Mouse (Mus musculus): ENCODE data around the gene Gm525. TPM values are rescaled to one million over a fixed set of nuclear protein-coding genes. Genes with fewer than 3 reads are reported as not detected.
A peak's percentile ranks its signal among the peaks of the same experiment; 100 is the strongest.

Gene Gm525
- polyA plus RNA-seq (2014; fragmentation: Nextera tagmentation; extraction: Ambion mirVana) = 1.2 and 1.7 TPM in 2 replicates

DNA sequence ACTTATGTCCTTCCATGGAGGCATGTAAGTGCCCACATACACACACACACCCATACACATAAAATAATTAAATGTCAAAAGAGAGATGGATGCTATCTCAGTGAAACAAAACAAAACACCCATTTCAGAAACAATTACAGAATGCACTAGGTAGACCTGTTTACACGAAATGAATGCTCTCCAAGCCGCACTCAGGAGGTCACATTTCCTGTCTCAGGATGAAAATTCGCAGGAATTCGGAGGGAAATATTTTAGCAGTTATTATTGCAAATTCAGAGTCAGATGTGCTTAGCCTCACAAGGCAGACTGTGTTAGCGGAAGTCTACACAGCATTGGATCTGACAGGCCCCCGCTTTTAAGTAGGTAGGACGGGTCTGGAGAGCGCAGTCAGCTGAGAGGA, at the start of gene Gm525:
TSS of gene Gm525 (plus strand) at position 301 of the 400 bp plus-strand sequence.
- no peaks in the 10 kb centered on the region for H3K27me3 ChIP-seq (replicated peaks; ENCODE audit: control insufficient read depth, insufficient read depth, low read length)
- H3K4me3 ChIP-seq (ENCODE audit: low read depth, low read length) = no peak within 1 kb of the TSS
- ATAC-seq (ENCODE audit: low read depth) = no peak
- H3K9me3 ChIP-seq (ENCODE audit: control insufficient read depth, low read length) = no peaks in the 10 kb centered on the region
- no peak within 1 kb of the TSS for H3K4me2 ChIP-seq (ENCODE audit: low read depth, low read length)
- no peak for DNase-seq (ENCODE audit: low spot score)
- H3K4me1 ChIP-seq (ENCODE audit: control insufficient read depth, insufficient read depth, low read length) = no peaks in the 10 kb centered on the region
- H3K9ac ChIP-seq (ENCODE audit: low read depth, low read length) = no peak within 1 kb of the TSS
- no peak within 1 kb of the TSS for H3K27ac ChIP-seq (replicated peaks; ENCODE audit: low read depth, low read length)
- no peaks in the 10 kb centered on the region for H3K36me3 ChIP-seq (ENCODE audit: control insufficient read depth, insufficient read depth, low read length)
- 66% methylated on average over 8 of the region's 8 CpGs for WGBS

DNA sequence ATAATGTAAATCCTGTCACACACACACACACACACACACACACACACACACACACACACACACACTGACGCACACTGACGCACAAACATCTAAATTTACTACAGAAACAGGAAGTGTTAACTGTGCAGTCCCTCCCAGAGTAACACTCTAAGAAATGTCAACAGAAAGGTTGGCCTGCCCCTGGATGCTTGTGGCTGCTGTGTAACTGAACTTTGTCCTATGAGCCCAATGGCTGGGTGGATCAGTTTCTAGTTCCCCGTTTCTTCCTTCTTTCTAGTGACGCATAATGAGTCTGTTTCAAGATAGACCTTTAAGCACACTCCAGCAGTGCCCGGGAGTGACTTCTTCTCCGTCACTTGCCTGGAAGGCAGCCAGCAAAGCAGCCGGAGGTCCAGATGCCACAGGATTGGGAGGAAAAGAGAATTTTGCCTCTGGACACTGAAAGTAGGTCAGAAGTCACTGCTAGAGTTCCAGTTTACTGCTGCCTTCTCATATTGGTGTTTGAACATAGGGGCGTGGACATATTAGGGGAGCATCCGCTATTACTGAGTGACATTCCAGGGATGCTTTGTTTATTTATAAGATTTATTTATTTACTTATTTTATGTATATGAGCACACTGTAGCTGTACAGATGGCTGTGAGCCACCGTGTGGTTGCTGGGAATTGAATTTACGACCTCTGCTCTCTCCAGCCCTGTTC, 49.3 kb upstream of the Gm525 start:
- no peaks in the 10 kb centered on the region for H3K36me3 ChIP-seq (ENCODE audit: control insufficient read depth, insufficient read depth, low read length)
- no peaks in the 10 kb centered on the region for H3K27me3 ChIP-seq (replicated peaks; ENCODE audit: control insufficient read depth, insufficient read depth, low read length)
- peak; percentile 68 for DNase-seq (ENCODE audit: low spot score)
- no peak overlapping the region for H3K4me2 ChIP-seq (ENCODE audit: low read depth, low read length)
- ATAC-seq (ENCODE audit: low read depth) = peak; percentile 22; the same call in 1 of the 2 replicates
- no peak overlapping the region for H3K9ac ChIP-seq (ENCODE audit: low read depth, low read length)
- peak overlapping the region; percentile 3; the same call in 1 of the 2 replicates for H3K27ac ChIP-seq (replicated peaks; ENCODE audit: low read depth, low read length)
- 46% methylated on average over 11 of the region's 11 CpGs for WGBS
- no peaks in the 10 kb centered on the region for H3K4me1 ChIP-seq (ENCODE audit: control insufficient read depth, insufficient read depth, low read length)
- H3K9me3 ChIP-seq (ENCODE audit: control insufficient read depth, low read length) = no peaks in the 10 kb centered on the region
- no peak overlapping the region for H3K4me3 ChIP-seq (ENCODE audit: low read depth, low read length)

DNA sequence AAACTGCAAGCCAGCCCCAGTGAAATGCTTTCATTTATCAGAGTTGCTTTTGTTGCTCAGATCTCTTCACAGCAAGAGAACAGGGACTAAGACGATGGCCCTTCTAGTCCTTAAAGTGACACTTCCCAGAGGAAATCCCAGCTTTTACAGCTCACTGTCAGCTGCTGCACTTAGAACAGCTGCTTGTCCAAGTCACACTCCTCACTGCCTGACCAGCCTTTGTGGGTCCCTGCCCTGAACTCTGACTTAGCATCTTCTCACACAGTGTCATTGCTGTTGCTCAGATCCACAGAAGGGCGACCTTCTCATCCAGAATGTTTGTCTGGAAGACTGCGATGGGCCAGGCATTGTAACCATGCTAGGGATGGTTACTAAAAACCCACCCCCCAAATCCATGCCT, 48.0 kb upstream of the Gm525 start:
- Histone ChIP-seq H3K9ac (ENCODE audit: low read depth, low read length) (no peak overlapping the region), H3K4me2 (ENCODE audit: low read depth, low read length) (no peak overlapping the region), H3K27ac (replicated peaks; ENCODE audit: low read depth, low read length) (no peak overlapping the region), H3K9me3 (ENCODE audit: control insufficient read depth, low read length) (no peaks in the 10 kb centered on the region), H3K27me3 (replicated peaks; ENCODE audit: control insufficient read depth, insufficient read depth, low read length) (no peaks in the 10 kb centered on the region), H3K4me3 (ENCODE audit: low read depth, low read length) (no peak overlapping the region), H3K4me1 (ENCODE audit: control insufficient read depth, insufficient read depth, low read length) (no peaks in the 10 kb centered on the region), H3K36me3 (ENCODE audit: control insufficient read depth, insufficient read depth, low read length) (no peaks in the 10 kb centered on the region)
- no peak for ATAC-seq (ENCODE audit: low read depth)
- 81% methylated on average over 3 of the region's 3 CpGs for WGBS
- no peak for DNase-seq (ENCODE audit: low spot score)

DNA sequence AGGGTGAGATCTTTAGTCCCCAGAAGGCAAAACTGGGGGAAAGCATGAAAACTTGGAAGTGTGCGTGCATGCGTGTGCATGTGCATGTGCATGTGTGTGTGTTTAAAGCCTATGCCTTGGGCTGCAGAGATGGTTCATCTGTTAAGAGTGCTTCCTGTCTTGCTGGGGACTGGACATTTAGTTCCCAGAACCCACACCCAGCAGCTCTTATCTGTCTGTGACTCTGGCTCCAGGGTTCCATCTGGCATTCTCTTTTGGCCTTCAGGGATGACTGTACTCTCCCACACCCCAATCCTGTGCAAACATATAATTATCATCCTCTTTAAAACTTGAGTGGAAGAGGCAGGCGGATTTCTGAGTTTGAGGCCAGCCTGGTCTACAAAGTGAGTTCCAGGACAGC, 47.5 kb upstream of the Gm525 start:
- no peak for DNase-seq (ENCODE audit: low spot score)
- ATAC-seq (ENCODE audit: low read depth) = no peak
- no peak overlapping the region for H3K4me2 ChIP-seq (ENCODE audit: low read depth, low read length)
- H3K27me3 ChIP-seq (replicated peaks; ENCODE audit: control insufficient read depth, insufficient read depth, low read length) = no peaks in the 10 kb centered on the region
- no peaks in the 10 kb centered on the region for H3K9me3 ChIP-seq (ENCODE audit: control insufficient read depth, low read length)
- H3K4me3 ChIP-seq (ENCODE audit: low read depth, low read length) = no peak overlapping the region
- H3K27ac ChIP-seq (replicated peaks; ENCODE audit: low read depth, low read length) = no peak overlapping the region
- no peaks in the 10 kb centered on the region for H3K36me3 ChIP-seq (ENCODE audit: control insufficient read depth, insufficient read depth, low read length)
- 88% methylated on average over 3 of the region's 3 CpGs for WGBS
- no peaks in the 10 kb centered on the region for H3K4me1 ChIP-seq (ENCODE audit: control insufficient read depth, insufficient read depth, low read length)
- no peak overlapping the region for H3K9ac ChIP-seq (ENCODE audit: low read depth, low read length)

DNA sequence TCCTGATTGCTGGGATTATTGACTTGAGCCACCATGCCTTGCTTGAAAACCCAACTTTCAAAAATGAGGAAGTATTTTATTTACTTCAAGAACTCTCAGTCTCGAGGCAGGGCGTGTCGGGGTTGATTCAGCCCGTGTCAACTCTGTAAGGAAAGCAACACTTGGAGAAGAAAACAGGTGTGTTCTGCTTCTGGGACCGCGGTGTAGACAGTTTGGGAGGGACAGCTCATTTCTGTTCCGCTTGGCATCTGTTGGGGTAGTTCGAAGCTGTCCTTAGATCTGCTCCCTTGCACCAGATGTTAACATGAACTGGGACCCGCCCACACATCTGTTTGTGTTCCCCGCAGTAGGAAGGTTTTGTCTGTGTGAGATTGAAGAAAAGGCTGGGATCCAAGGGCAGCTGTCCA, 45.7 kb upstream of the Gm525 start:
- ATAC-seq (ENCODE audit: low read depth) (no peak), DNase-seq (ENCODE audit: low spot score) (peak; percentile 36)
- Histone ChIP-seq H3K4me2 (ENCODE audit: low read depth, low read length) (no peak overlapping the region), H3K27ac (replicated peaks; ENCODE audit: low read depth, low read length) (no peak overlapping the region), H3K4me3 (ENCODE audit: low read depth, low read length) (no peak overlapping the region), H3K27me3 (replicated peaks; ENCODE audit: control insufficient read depth, insufficient read depth, low read length) (no peaks in the 10 kb centered on the region), H3K36me3 (ENCODE audit: control insufficient read depth, insufficient read depth, low read length) (no peaks in the 10 kb centered on the region), H3K9ac (ENCODE audit: low read depth, low read length) (no peak overlapping the region), H3K4me1 (ENCODE audit: control insufficient read depth, insufficient read depth, low read length) (no peaks in the 10 kb centered on the region), H3K9me3 (ENCODE audit: control insufficient read depth, low read length) (no peaks in the 10 kb centered on the region)
- 52% methylated on average over 10 of the region's 10 CpGs for WGBS

DNA sequence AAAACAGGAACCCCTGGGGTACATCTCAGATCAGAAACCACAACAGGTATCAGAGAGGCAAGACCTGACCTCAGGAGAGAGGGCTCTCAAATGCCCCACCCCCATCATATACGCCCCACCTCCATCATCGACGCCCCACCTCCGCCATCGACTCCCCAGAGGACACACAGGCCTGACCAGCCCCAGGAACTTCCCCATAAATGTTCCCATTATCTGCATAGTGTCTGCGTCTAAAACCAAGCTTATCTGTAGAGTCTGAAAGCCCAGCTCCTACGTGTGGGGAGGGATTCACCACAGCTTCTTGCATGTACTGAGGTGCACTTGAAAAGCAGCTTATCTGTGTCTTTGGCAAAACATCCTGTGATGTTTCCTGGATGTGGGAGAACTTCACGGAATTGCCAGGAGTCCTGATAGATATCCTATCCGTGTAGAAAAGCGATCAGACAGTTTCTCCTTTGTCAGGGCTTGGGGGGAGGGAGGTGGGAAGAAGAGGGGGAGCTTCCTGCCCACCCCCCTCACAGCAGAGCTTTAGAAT, 44.7 kb upstream of the Gm525 start:
- 49% methylated on average over 10 of the region's 10 CpGs for WGBS
- no peak for DNase-seq (ENCODE audit: low spot score)
- ATAC-seq (ENCODE audit: low read depth) = no peak
- Histone ChIP-seq H3K9me3 (ENCODE audit: control insufficient read depth, low read length) (no peaks in the 10 kb centered on the region), H3K4me2 (ENCODE audit: low read depth, low read length) (no peak overlapping the region), H3K27ac (replicated peaks; ENCODE audit: low read depth, low read length) (no peak overlapping the region), H3K4me1 (ENCODE audit: control insufficient read depth, insufficient read depth, low read length) (no peaks in the 10 kb centered on the region), H3K36me3 (ENCODE audit: control insufficient read depth, insufficient read depth, low read length) (no peaks in the 10 kb centered on the region), H3K9ac (ENCODE audit: low read depth, low read length) (no peak overlapping the region), H3K27me3 (replicated peaks; ENCODE audit: control insufficient read depth, insufficient read depth, low read length) (no peaks in the 10 kb centered on the region), H3K4me3 (ENCODE audit: low read depth, low read length) (no peak overlapping the region)

DNA sequence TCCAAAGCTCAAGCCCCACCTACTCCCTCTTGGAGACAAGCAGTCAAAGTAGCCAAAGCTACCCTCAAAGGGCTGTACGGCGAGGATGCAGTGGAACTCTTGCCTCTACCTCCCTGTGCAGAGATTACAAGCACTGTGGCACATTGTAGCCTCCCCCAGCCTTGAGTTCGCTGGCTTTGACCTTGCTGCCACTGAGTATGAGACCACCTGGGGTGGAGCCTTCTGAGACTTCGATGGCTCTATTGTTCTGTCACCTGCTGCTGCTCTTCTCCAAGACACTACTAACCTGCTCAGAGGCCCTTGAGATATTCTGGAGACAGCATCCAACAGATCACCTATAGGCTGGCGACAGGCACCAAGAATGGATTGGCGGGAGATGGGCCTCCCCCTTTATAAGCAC, 43.1 kb upstream of the Gm525 start:
- Histone ChIP-seq H3K36me3 (ENCODE audit: control insufficient read depth, insufficient read depth, low read length) (no peaks in the 10 kb centered on the region), H3K27me3 (replicated peaks; ENCODE audit: control insufficient read depth, insufficient read depth, low read length) (no peaks in the 10 kb centered on the region), H3K4me1 (ENCODE audit: control insufficient read depth, insufficient read depth, low read length) (no peaks in the 10 kb centered on the region), H3K27ac (replicated peaks; ENCODE audit: low read depth, low read length) (no peak overlapping the region), H3K4me2 (ENCODE audit: low read depth, low read length) (no peak overlapping the region), H3K4me3 (ENCODE audit: low read depth, low read length) (no peak overlapping the region), H3K9me3 (ENCODE audit: control insufficient read depth, low read length) (no peaks in the 10 kb centered on the region), H3K9ac (ENCODE audit: low read depth, low read length) (no peak overlapping the region)
- DNase-seq (ENCODE audit: low spot score) (no peak), ATAC-seq (ENCODE audit: low read depth) (no peak)
- 82% methylated on average over 6 of the region's 6 CpGs for WGBS

DNA sequence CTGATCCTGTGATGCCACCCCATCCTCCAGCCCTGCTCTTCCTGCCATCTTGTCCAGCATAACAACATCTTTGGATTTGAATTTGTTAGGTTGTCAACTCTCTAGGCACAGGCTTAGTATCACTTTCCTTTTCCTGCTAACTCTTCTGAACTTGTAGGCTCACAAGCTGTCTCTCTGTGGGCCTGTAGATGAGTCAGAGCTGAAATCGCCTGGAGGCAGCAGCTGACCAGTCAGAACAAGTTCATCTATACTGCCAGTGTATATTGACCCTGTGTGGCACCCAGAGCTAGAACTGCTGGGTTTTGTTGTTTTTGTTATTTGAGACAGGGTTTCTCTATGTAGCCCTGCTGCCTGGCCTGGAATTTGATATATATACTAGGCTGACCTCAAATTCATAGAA, 42.5 kb upstream of the Gm525 start:
- H3K9ac ChIP-seq (ENCODE audit: low read depth, low read length) = no peak overlapping the region
- no peak overlapping the region for H3K4me3 ChIP-seq (ENCODE audit: low read depth, low read length)
- no peaks in the 10 kb centered on the region for H3K9me3 ChIP-seq (ENCODE audit: control insufficient read depth, low read length)
- no peak for ATAC-seq (ENCODE audit: low read depth)
- no peak overlapping the region for H3K4me2 ChIP-seq (ENCODE audit: low read depth, low read length)
- H3K4me1 ChIP-seq (ENCODE audit: control insufficient read depth, insufficient read depth, low read length) = no peaks in the 10 kb centered on the region
- peak; percentile 18 for DNase-seq (ENCODE audit: low spot score)
- no peaks in the 10 kb centered on the region for H3K36me3 ChIP-seq (ENCODE audit: control insufficient read depth, insufficient read depth, low read length)
- H3K27ac ChIP-seq (replicated peaks; ENCODE audit: low read depth, low read length) = no peak overlapping the region
- 26% methylated on average over 1 of the region's 1 CpGs for WGBS
- no peaks in the 10 kb centered on the region for H3K27me3 ChIP-seq (replicated peaks; ENCODE audit: control insufficient read depth, insufficient read depth, low read length)

DNA sequence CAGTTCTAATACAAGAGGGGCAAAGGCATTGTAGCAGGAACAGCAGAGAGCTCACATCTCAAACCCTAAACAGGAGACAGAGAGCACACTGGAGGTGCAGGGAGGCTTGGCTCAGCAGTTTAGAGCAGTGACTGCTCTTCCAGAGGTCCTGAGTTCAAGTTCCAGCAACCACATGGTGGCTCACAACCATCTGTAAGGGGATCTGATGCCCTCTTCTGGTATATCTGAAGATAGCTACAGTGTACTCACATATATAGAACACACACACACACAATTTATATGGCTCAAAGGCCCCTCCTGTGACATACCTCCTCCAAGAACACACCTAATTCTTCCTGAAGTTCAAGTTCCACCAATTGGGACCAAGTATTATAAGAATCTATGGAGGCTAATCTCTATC, 39.0 kb upstream of the Gm525 start:
- H3K4me3 ChIP-seq (ENCODE audit: low read depth, low read length) = no peak overlapping the region
- H3K9me3 ChIP-seq (ENCODE audit: control insufficient read depth, low read length) = no peaks in the 10 kb centered on the region
- H3K4me1 ChIP-seq (ENCODE audit: control insufficient read depth, insufficient read depth, low read length) = no peaks in the 10 kb centered on the region
- no peak overlapping the region for H3K27ac ChIP-seq (replicated peaks; ENCODE audit: low read depth, low read length)
- H3K9ac ChIP-seq (ENCODE audit: low read depth, low read length) = no peak overlapping the region
- DNase-seq (ENCODE audit: low spot score) (no peak), ATAC-seq (ENCODE audit: low read depth) (no peak)
- H3K36me3 ChIP-seq (ENCODE audit: control insufficient read depth, insufficient read depth, low read length) = peaks cover 12% of the 10 kb centered on the region
- H3K4me2 ChIP-seq (ENCODE audit: low read depth, low read length) = no peak overlapping the region
- H3K27me3 ChIP-seq (replicated peaks; ENCODE audit: control insufficient read depth, insufficient read depth, low read length) = no peaks in the 10 kb centered on the region
